Mouse (Mus musculus) brain, embryonic 18.5 days (tissue): Measurements from ENCODE around the gene Stx3.

Source experiments
- DNase-seq: peaks from one replicate; pipeline ENCODE4 v3.0.0-alpha.2; 2012; ENCODE audit warnings: low read depth, low spot score

The Stx3 gene

DNA sequence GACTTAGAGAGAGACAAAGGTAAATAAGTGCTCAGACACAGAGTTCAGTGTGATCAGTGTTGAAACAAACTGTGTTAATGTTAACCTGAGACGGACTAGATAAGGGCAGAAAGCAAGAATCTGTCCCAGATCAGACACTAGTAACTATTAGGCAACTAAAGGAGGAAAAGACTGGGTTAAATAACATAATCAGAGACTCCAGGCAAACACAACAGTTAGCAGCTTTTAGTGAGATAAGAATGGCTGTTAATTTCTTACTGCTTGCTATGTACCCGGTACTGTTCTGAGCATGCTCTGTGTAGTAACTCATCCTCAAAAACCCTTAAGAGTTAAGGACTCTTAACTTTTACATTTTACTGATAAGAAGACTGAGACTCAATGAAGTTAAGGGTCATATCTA, 93.3 kb downstream of the Stx3 start:
- no peak for DNase-seq
